ENCODE assay signal across 16 mouse cellular contexts in the genomic region with DNA sequence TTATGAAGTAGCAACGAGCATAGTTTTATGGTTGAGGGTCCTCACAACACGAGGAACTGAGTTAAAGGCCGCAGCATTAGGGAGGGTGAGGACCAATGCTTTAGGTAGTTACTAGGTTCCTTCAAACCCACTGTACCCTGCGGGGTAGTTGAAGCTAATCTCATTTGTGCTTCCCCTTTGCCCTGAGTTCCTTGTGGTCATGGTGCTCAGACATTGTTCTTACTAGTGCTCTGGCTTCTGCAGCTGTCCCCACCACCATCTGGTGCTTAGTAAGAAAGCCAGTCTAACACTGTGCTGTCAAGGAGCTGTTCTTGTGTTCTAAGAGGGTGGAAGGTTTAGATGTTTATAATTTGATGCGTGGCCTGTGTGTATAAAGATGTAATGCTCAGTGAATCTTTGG. TPM values are rescaled to one million over a fixed set of nuclear protein-coding genes. Genes with fewer than 3 reads are reported as not detected.
DNase-seq lines count a peak whose midpoint lies in the region; ATAC-seq lines count a peak whose summit lies in the region.
"Had no signal": no experiment of that assay in that cellular context is flagged by ENCODE, and none has a peak within 500 bp of the region (broad histone marks: within the 10 kb centered on the region; RNA-seq: fewer than 3 reads in every experiment).

No protein-coding gene starts in this region.

- H3K36me3 ChIP-seq in heart, embryonic 12.5 days: peaks cover 41% of the 10 kb centered on the region
- H3K36me3 ChIP-seq in kidney, embryonic 15.5 days: peaks cover 53% of the 10 kb centered on the region
- H3K36me3 ChIP-seq in forebrain, embryonic 11.5 days (ENCODE audit: control insufficient read depth, insufficient read depth, low read length): no peaks in the 10 kb centered on the region; the same call in 1 of the 2 replicates
- no peaks in the 10 kb centered on the region for H3K36me3 ChIP-seq in liver, embryonic 12.5 days
- H3K36me3 ChIP-seq: G1E had no signal

- no peak overlapping the region for H3K4me3 ChIP-seq in heart, embryonic 12.5 days
- H3K4me3 ChIP-seq in kidney, embryonic 15.5 days (replicated peaks): no peak overlapping the region
- H3K4me3 ChIP-seq in forebrain, embryonic 11.5 days (ENCODE audit: low read depth, low read length): no peak overlapping the region
- no peak overlapping the region for H3K4me3 ChIP-seq in liver, embryonic 12.5 days
- H3K4me3 ChIP-seq: lung, embryonic 15.5 days; megakaryocyte, embryonic 14.5 days had no signal

- 54% methylated on average over 5 of the region's 5 CpGs for WGBS in heart, embryonic 12.5 days
- WGBS in kidney, embryonic 15.5 days: 72% methylated on average over 5 of the region's 5 CpGs
- 41% methylated on average over 5 of the region's 5 CpGs for WGBS in forebrain, embryonic 11.5 days
- WGBS in liver, embryonic 12.5 days (ENCODE audit: insufficient replicate concordance): 43% methylated on average over 5 of the region's 5 CpGs

- no peak overlapping the region; the same call in 1 of the 2 replicates for H3K9ac ChIP-seq in heart, embryonic 12.5 days
- H3K9ac ChIP-seq in kidney, embryonic 15.5 days: no peak overlapping the region
- H3K9ac ChIP-seq in forebrain, embryonic 11.5 days (ENCODE audit: low read length): no peak overlapping the region
- H3K9ac ChIP-seq in liver, embryonic 12.5 days: no peak overlapping the region
- H3K9ac ChIP-seq: lung, embryonic 15.5 days had no signal

- H3K9me3 ChIP-seq in heart, embryonic 12.5 days (replicated peaks): no peaks in the 10 kb centered on the region
- H3K9me3 ChIP-seq in kidney, embryonic 15.5 days (replicated peaks): no peaks in the 10 kb centered on the region
- H3K9me3 ChIP-seq in forebrain, embryonic 11.5 days (ENCODE audit: control insufficient read depth, low read length): no peaks in the 10 kb centered on the region
- no peaks in the 10 kb centered on the region for H3K9me3 ChIP-seq in liver, embryonic 12.5 days (replicated peaks)
- H3K9me3 ChIP-seq: lung, embryonic 15.5 days had no signal

- H3K27me3 ChIP-seq in heart, embryonic 12.5 days (replicated peaks): no peaks in the 10 kb centered on the region
- no peaks in the 10 kb centered on the region for H3K27me3 ChIP-seq in kidney, embryonic 15.5 days
- no peaks in the 10 kb centered on the region for H3K27me3 ChIP-seq in forebrain, embryonic 11.5 days (ENCODE audit: control insufficient read depth, insufficient read depth, low read length)
- H3K27me3 ChIP-seq in liver, embryonic 12.5 days (replicated peaks): no peaks in the 10 kb centered on the region; the same call in 1 of the 2 replicates
- H3K27me3 ChIP-seq: lung, embryonic 15.5 days; megakaryocyte, embryonic 14.5 days had no signal

- peak overlapping the region; percentile 88 for H3K27ac ChIP-seq in heart, embryonic 12.5 days (ENCODE audit: poor library complexity, severe bottlenecking)
- 0 out of 2 replicates have a peak overlapping the region, but pooled peaks have one; percentile 13 for H3K27ac ChIP-seq in kidney, embryonic 15.5 days
- no peak overlapping the region for H3K27ac ChIP-seq in forebrain, embryonic 11.5 days (ENCODE audit: low read depth, low read length)
- H3K27ac ChIP-seq in liver, embryonic 12.5 days: no peak overlapping the region
- H3K27ac ChIP-seq: lung, embryonic 15.5 days had no signal

- intact Hi-C loops in heart, postnatal 10 days (cut with DNase I): no loop called here

- DNase-seq in heart, postnatal 10 days: no peak
- DNase-seq in kidney, postnatal 25 days: no peak
- no peak for DNase-seq in forebrain, embryonic 11.5 days (ENCODE audit: low spot score)
- peak; percentile 52 for DNase-seq in retina, embryonic 14.5 days (ENCODE audit: low spot score)
- DNase-seq: adrenal gland, adult 8-10 months; cerebellum, adult 8-10 months; gastrocnemius, postnatal 25 days; layer of hippocampus, adult 9-11 months; right cerebral cortex, adult 18-20 months had no signal

- H3K4me1 ChIP-seq in heart, embryonic 12.5 days (replicated peaks): peaks cover 64% of the 10 kb centered on the region
- peaks cover 24% of the 10 kb centered on the region for H3K4me1 ChIP-seq in kidney, embryonic 15.5 days
- peaks cover 13% of the 10 kb centered on the region; the same call in 1 of the 2 replicates for H3K4me1 ChIP-seq in forebrain, embryonic 11.5 days (replicated peaks; ENCODE audit: control insufficient read depth, insufficient read depth, low read length)
- H3K4me1 ChIP-seq in liver, embryonic 12.5 days: no peaks in the 10 kb centered on the region
- H3K4me1 ChIP-seq: megakaryocyte, embryonic 14.5 days had no signal

- no peak overlapping the region for H3K4me2 ChIP-seq in heart, embryonic 12.5 days
- H3K4me2 ChIP-seq in kidney, embryonic 15.5 days: no peak overlapping the region
- H3K4me2 ChIP-seq in forebrain, embryonic 11.5 days (ENCODE audit: low read depth, low read length, severe bottlenecking): no peak overlapping the region
- H3K4me2 ChIP-seq in liver, embryonic 12.5 days: no peak overlapping the region
- H3K4me2 ChIP-seq: lung, embryonic 15.5 days had no signal

- ATAC-seq in heart, embryonic 12.5 days (ENCODE audit: insufficient number of reproducible peaks, low FRiP score): peak; percentile 6; the same call in 1 of the 2 replicates
- ATAC-seq in kidney, embryonic 15.5 days (replicated peaks; ENCODE audit: low FRiP score): no peak
- ATAC-seq in forebrain, embryonic 11.5 days (replicated peaks; ENCODE audit: low FRiP score): peak; percentile 36; the same call in 1 of the 2 replicates
- no peak for ATAC-seq in liver, embryonic 12.5 days
- ATAC-seq: inflammation-experienced regulatory T-cells, adult 6 months had no signal

RNA-seq across cellular contexts. Expression of a gene that starts 25.7 kb away (rescaled TPM):
- polyA plus RNA-seq in heart, embryonic 12.5 days (2016; fragmentation: Nextera tagmentation; extraction: Ambion mirVana): 21.3 and 24.9 TPM in 2 replicates
- 10 to 100 TPM; 35.8 to 44.0 TPM for total RNA-seq in heart, postnatal 10 days (2021)
- polyA plus RNA-seq in kidney, embryonic 15.5 days (2015; fragmentation: Nextera tagmentation; extraction: Ambion mirVana): 21.3 and 21.9 TPM in 2 replicates
- 35.2 and 35.5 TPM in 2 replicates for polyA plus RNA-seq in forebrain, embryonic 11.5 days (2014; fragmentation: Nextera tagmentation; extraction: Ambion mirVana)
- 1.8 TPM in 2 replicates for polyA plus RNA-seq in liver, embryonic 12.5 days (2016; fragmentation: Nextera tagmentation; extraction: Ambion mirVana)
- polyA plus RNA-seq: G1E; inflammation-experienced regulatory T-cells, adult 6 months had no signal

Comparison
In these comparisons a context has a peak if more than half of its experiments do, and no peak if none do; other contexts are left out.
1. ATAC-seq: peak in heart, embryonic 12.5 days (single experiment) and forebrain, embryonic 11.5 days (single experiment); none in kidney, embryonic 15.5 days (single experiment) and liver, embryonic 12.5 days (single experiment).
2. H3K27ac ChIP-seq: peak in heart, embryonic 12.5 days (single experiment) and kidney, embryonic 15.5 days (single experiment); none in forebrain, embryonic 11.5 days (single experiment) and liver, embryonic 12.5 days (single experiment).